In genomic region chr10:81395127-81395526, GRCm38 (mm10) we compare ENCODE assay signal across 8 mouse cellular contexts. TPM values are rescaled to one million over a fixed set of nuclear protein-coding genes. Genes with fewer than 3 reads are reported as not detected.
DNase-seq lines count a peak whose midpoint lies in the region; ATAC-seq lines count a peak whose summit lies in the region.

No protein-coding gene starts in this region.

- no peaks in the 10 kb centered on the region for H3K9me3 ChIP-seq in forebrain, embryonic 16.5 days (ENCODE audit: control insufficient read depth, low read length)
- H3K9me3 ChIP-seq in limb, embryonic 11.5 days (ENCODE audit: control insufficient read depth, low read length): no peaks in the 10 kb centered on the region

- ATAC-seq in cerebellum, adult (ENCODE audit: insufficient number of reproducible peaks, low FRiP score, low TSS enrichment): no peak
- ATAC-seq in forebrain, embryonic 16.5 days: peak; percentile 29; the same call in 1 of the 2 replicates
- ATAC-seq in limb, embryonic 11.5 days (ENCODE audit: insufficient number of reproducible peaks, low FRiP score, low TSS enrichment, low read depth): no peak

- no peaks in the 10 kb centered on the region for H3K27me3 ChIP-seq in forebrain, embryonic 16.5 days (replicated peaks; ENCODE audit: control insufficient read depth, insufficient read depth, low read length)
- H3K27me3 ChIP-seq in limb, embryonic 11.5 days (ENCODE audit: control insufficient read depth, insufficient read depth, low read length): no peaks in the 10 kb centered on the region; the same call in 1 of the 2 replicates

- 10% methylated on average over 5 of the region's 5 CpGs for WGBS in forebrain, embryonic 16.5 days
- 11% methylated on average over 5 of the region's 5 CpGs for WGBS in limb, embryonic 11.5 days

- no peaks in the 10 kb centered on the region for H3K36me3 ChIP-seq in forebrain, embryonic 16.5 days (ENCODE audit: control insufficient read depth, insufficient read depth)
- H3K36me3 ChIP-seq in limb, embryonic 11.5 days (ENCODE audit: control insufficient read depth, insufficient read depth, low read length): peaks cover 8% of the 10 kb centered on the region; the same call in 1 of the 2 replicates

- H3K4me1 ChIP-seq in forebrain, embryonic 16.5 days (replicated peaks; ENCODE audit: control insufficient read depth, insufficient read depth, low read length): peaks cover 15% of the 10 kb centered on the region
- H3K4me1 ChIP-seq in limb, embryonic 11.5 days (ENCODE audit: control insufficient read depth, insufficient read depth, low read length): peaks cover 10% of the 10 kb centered on the region; the same call in 1 of the 2 replicates

- DNase-seq in cerebellum, adult 11 months: peak; percentile 73
- peak; percentile 67 for DNase-seq in ovary, postnatal 14 days (ENCODE audit: low spot score)
- DNase-seq in ovary, postnatal 10 days (ENCODE audit: low spot score): no peak
- DNase-seq in cerebellum, adult 11-12 months: peak; percentile 70
- peak; percentile 90 for DNase-seq in limb, embryonic 11.5 days (ENCODE audit: low spot score)
- peak; percentile 51 to 81 for DNase-seq in spleen, adult 18-20 months

- H3K4me3 ChIP-seq in forebrain, embryonic 16.5 days (replicated peaks; ENCODE audit: low read length): no peak overlapping the region
- no peak overlapping the region for H3K4me3 ChIP-seq in limb, embryonic 11.5 days (ENCODE audit: low read depth, low read length)

- no peak overlapping the region for H3K27ac ChIP-seq in forebrain, embryonic 16.5 days (ENCODE audit: low read length)
- H3K27ac ChIP-seq in limb, embryonic 11.5 days (replicated peaks; ENCODE audit: low read depth, low read length): no peak overlapping the region

- no peak overlapping the region for H3K4me2 ChIP-seq in forebrain, embryonic 16.5 days (ENCODE audit: low read length)
- H3K4me2 ChIP-seq in limb, embryonic 11.5 days (ENCODE audit: low read depth, severe bottlenecking): no peak overlapping the region

- no peak overlapping the region for H3K9ac ChIP-seq in forebrain, embryonic 16.5 days (replicated peaks; ENCODE audit: low read depth, low read length)
- no peak overlapping the region for H3K9ac ChIP-seq in limb, embryonic 11.5 days (ENCODE audit: low read length)

RNA-seq across cellular contexts. Expression of gene Smim24, which starts 2.3 kb away (rescaled TPM):
- polyA plus RNA-seq in forebrain, embryonic 16.5 days (2015; fragmentation: Nextera tagmentation; extraction: Ambion mirVana): 1.2 and 1.8 TPM in 2 replicates
- 3.4 and 3.5 TPM in 2 replicates for polyA plus RNA-seq in limb, embryonic 11.5 days (2014; fragmentation: Nextera tagmentation; extraction: Ambion mirVana)

RNA-seq across cellular contexts. Expression of gene Gm48552, which starts 6.3 kb away (rescaled TPM):
- 1.0 and 2.2 TPM in 2 replicates for polyA plus RNA-seq in forebrain, embryonic 16.5 days (2015; fragmentation: Nextera tagmentation; extraction: Ambion mirVana)
- polyA plus RNA-seq in limb, embryonic 11.5 days (2014; fragmentation: Nextera tagmentation; extraction: Ambion mirVana): 0.40 and 1.0 TPM in 2 replicates

RNA-seq across cellular contexts. Expression of gene Gm48551, which starts 10.9 kb away (rescaled TPM):
- polyA plus RNA-seq in forebrain, embryonic 16.5 days (2015; fragmentation: Nextera tagmentation; extraction: Ambion mirVana): 6.2 and 8.8 TPM in 2 replicates
- 2.1 and 2.8 TPM in 2 replicates for polyA plus RNA-seq in limb, embryonic 11.5 days (2014; fragmentation: Nextera tagmentation; extraction: Ambion mirVana)

RNA-seq across cellular contexts. Expression of gene Dohh, which starts 10.9 kb away (rescaled TPM):
- 86.0 and 91.0 TPM in 2 replicates for polyA plus RNA-seq in forebrain, embryonic 16.5 days (2015; fragmentation: Nextera tagmentation; extraction: Ambion mirVana)
- 53.7 and 55.7 TPM in 2 replicates for polyA plus RNA-seq in limb, embryonic 11.5 days (2014; fragmentation: Nextera tagmentation; extraction: Ambion mirVana)

RNA-seq across cellular contexts. Expression of gene Fzr1, which starts 16.8 kb away (rescaled TPM):
- 121 and 133 TPM in 2 replicates for polyA plus RNA-seq in forebrain, embryonic 16.5 days (2015; fragmentation: Nextera tagmentation; extraction: Ambion mirVana)
- 107 and 119 TPM in 2 replicates for polyA plus RNA-seq in limb, embryonic 11.5 days (2014; fragmentation: Nextera tagmentation; extraction: Ambion mirVana)
